Mouse (Mus musculus) urinary bladder, postnatal 0 days (tissue): ENCODE measurements around the gene Gm11541. TPM values are rescaled to one million over a fixed set of nuclear protein-coding genes. Genes with fewer than 3 reads are reported as not detected.

Experiments used
- polyA plus RNA-seq: library from polyadenylated mRNA; unstranded; fragments of >200 nt; fragmentation: Nextera tagmentation; extraction: Ambion mirVana; gene quantifications from 2 replicates; pipeline ENCODE4 v1.2.1, GENCODE M21; 2015

Gene Gm11541
- polyA plus RNA-seq: 0.07 and 0.12 TPM in 2 replicates

DNA sequence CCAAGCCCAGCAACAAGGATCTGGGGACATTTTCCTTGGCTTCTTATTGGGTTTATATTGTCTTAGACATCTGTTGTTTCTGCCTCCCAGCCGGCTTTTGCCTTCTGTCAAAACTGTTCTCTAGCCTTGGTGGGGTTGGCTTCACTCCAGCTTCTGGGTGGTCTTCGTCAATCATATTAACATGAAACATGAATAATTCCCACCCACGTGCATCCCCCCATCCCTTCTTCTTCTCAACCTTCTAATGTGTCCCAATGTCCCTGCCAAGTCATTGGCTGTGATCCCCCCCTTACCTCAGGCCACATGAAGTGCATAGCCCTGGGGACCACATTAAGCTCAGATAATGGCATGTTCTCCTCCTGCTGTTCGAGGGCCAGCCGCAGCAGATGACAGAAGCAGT is at the start of gene Gm11541:
Gene Gm11541 (minus strand): TSS at position 28 of the 400 bp plus-strand sequence.

DNA sequence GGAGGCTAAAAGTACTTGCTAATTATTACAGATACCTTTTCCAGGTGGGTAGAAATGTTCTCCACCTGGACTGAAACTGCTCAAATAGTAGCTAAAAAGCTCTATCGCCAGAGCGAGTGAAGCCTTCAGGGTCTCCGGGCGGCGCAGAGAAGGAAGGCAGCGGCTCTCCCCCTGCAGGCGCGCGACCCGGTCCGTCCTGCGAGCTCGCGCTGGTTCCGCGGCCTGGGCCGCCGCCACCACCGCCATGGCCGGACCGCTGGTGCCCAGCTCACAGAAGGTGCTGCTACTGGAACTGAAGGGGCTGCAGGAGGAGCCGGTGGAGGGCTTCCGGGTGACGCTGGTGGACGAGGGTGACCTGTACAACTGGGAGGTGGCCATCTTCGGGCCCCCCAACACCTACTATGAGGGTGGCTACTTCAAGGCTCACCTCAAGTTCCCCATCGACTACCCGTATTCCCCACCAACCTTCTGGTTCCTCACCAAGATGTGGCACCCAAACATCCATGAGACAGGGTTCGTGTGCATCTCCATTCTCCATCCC is 37.5 kb upstream of the Gm11541 start, which contains the start of gene Cdc34b:
Gene Cdc34b (plus strand): TSS at position 51 of the 541 bp plus-strand sequence.

DNA sequence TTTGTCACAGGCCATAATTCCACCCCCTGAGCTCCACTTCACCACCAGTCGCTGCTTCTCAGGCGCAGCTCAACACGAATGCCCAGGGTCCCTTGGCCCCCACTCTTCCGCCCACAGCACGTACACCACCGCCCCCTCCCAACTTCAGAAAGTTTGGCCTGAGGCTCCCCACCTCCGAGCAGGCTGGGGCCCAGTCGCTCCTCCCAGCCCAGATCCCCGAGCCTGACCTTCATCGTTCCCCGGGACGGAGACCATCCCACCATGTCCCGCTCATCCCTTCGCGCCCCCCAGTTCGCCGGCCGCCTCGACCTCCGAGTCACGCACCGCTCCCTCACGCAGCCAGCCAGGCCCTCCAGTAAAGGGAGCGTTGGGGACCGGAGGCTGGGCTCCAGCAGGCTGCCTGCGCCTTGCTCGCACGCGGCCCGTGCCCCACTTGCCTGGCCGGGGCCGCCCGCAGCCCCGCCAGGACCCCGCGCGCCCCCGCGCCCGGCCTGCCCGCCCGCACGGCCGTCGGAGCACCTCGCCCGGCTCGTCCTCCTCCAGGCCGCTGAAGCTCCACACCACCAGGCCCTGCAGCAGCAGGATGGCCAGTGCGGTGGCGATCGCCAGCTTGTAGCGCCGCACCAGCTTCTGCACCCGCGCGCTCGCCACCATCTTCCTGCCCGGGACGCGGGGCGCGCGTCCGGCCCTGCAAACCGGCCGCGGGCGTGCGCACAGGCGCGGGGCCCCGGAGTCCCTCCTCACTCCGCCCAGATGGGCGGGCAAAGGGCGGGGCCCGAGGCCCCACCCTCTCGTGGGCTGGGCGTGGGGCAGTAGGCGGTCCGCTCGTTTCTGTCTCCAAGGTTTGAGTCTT is 27.3 kb downstream of the Gm11541 start, which contains the start of gene Xylt2:
Gene Xylt2 (minus strand): TSS at position 762 of the 853 bp plus-strand sequence.

DNA sequence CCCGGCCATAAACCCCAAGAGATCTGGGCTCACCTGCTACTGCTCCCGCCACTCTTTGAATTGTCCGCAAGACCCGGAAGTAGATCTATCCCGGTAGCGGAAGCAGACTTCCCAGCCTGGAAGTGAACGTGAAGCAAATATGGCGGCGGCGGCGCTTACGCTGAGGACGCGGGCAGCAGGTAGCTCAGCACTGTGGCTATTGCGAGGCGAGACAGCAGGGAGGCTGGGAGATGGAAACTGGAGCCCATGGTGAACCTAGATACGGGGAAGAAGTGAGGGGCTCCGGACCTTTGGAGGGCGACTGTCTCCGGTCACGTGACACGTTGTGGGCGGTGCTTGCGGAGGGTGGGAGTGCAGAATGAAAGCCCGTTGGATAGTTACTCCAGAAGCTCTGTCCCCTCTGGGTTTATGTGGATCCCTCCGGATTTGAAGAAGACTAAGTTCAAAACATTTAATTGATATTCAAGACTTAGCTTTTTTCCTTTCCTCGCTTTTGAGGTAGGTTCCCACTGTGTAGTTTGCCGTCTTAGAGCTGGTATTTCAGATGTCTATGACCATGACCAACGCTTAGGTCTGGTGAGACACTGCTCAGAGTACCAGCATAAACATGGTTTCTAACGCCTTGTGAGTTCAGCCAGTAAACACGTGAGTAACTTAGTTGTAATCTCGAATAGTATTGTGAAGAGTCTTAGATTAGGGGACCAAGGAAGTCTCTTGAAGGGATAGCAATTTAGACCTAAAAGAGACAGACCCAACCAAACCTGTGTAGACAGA is 50.4 kb downstream of the Gm11541 start, which contains the start of the genes Mrpl27 and Eme1:
Gene Mrpl27 (plus strand): TSS at position 105 of the 774 bp plus-strand sequence.
Gene Eme1 (minus strand): TSS at position 302 of the 774 bp plus-strand sequence.

Other genes with a start within 250 kb of the Gm11541 start
- gene Cacna1g, start 230.3 kb downstream of the Gm11541 start, polyA plus RNA-seq: 2.3 and 2.5 TPM in 2 replicates
- 0.16 and 0.23 TPM in 2 replicates for gene Spata20, start 218.3 kb downstream of the Gm11541 start, polyA plus RNA-seq
- gene Epn3, start 204.5 kb downstream of the Gm11541 start, polyA plus RNA-seq: 18.2 and 22.5 TPM in 2 replicates
- gene Mycbpap, start 182.8 kb downstream of the Gm11541 start, polyA plus RNA-seq: 0.41 and 1.2 TPM in 2 replicates
- gene Rsad1, start 155.2 kb downstream of the Gm11541 start, polyA plus RNA-seq: 2.2 and 3.3 TPM in 2 replicates
- gene Chad, start 139.5 kb downstream of the Gm11541 start, polyA plus RNA-seq: 0.58 and 0.79 TPM in 2 replicates
- gene Acsf2, start 102.6 kb downstream of the Gm11541 start, polyA plus RNA-seq: 2.6 and 2.8 TPM in 2 replicates
- gene Lrrc59, start 74.7 kb downstream of the Gm11541 start, polyA plus RNA-seq: 112 and 135 TPM in 2 replicates
- gene Mrpl27, start 50.7 kb downstream of the Gm11541 start, polyA plus RNA-seq: 122 and 124 TPM in 2 replicates
- gene Eme1, start 50.5 kb downstream of the Gm11541 start, polyA plus RNA-seq: 2.9 and 3.7 TPM in 2 replicates
- gene Xylt2, start 27.0 kb downstream of the Gm11541 start, polyA plus RNA-seq: 10.7 and 10.9 TPM in 2 replicates
- 0.11 TPM in 1 of 2 replicates, not detected in the other for gene Cdc34b, start 37.3 kb upstream of the Gm11541 start, polyA plus RNA-seq
- gene Tmem92, start 78.2 kb upstream of the Gm11541 start, polyA plus RNA-seq: not detected in 2 replicates
- 2,994 and 3,648 TPM in 2 replicates for gene Col1a1, start 231.7 kb upstream of the Gm11541 start, polyA plus RNA-seq